In the genomic region with DNA sequence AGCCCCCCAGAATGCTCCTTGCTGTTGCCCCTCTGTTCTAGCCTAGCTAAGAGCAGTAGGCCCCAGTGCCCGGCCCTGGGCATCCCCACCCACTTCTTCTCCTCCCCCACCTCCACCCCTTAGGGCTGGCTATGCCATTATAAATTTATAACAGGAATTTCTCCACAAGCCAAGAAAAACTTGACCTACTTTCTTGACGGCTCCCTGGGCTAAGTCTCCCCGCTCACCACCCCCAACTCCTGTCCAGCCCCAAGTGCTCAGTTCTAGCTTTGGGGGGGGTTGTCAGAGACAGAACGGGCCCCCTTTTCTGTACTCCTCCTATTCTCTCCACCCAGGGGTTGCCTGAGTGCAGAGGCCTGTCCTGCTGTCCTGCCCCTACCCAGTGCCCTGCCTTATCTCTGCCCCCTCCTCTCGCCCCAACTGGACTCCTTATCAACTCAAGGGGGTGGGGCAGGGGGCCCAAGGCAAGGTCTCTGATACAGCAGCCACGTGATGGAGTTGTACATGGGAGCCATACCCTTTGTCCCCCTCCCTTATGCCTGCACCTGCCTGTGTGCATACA, we compare ENCODE assay signal across 9 mouse cellular contexts. TPM values are rescaled to one million over a fixed set of nuclear protein-coding genes. Genes with fewer than 3 reads are reported as not detected.
DNase-seq lines count a peak whose midpoint lies in the region; ATAC-seq and TF ChIP-seq lines count a peak whose summit lies in the region.
"Had no signal": no experiment of that assay in that cellular context is flagged by ENCODE, and none has a peak within 500 bp of the region (broad histone marks: within the 10 kb centered on the region; RNA-seq: fewer than 3 reads in every experiment).

No protein-coding gene starts in this region.

- no peaks in the 10 kb centered on the region for H3K9me3 ChIP-seq in embryonic facial prominence, embryonic 13.5 days
- no peaks in the 10 kb centered on the region for H3K9me3 ChIP-seq in hindbrain, embryonic 14.5 days (ENCODE audit: control insufficient read depth, low read length)
- H3K9me3 ChIP-seq in liver, embryonic 12.5 days (replicated peaks) = no peaks in the 10 kb centered on the region

- DNase-seq in left cerebral cortex, adult 2 months (ENCODE audit: extremely low spot score in 1 of 2, low spot score in 2 of 2) = peak in 1 of 2 experiments; percentile 12
- no peak for DNase-seq in left cerebral cortex, postnatal 4 days
- no peak for DNase-seq in hindbrain, embryonic 14.5 days (ENCODE audit: low spot score)
- peak; percentile 71 for DNase-seq in retina, postnatal 1 day
- DNase-seq in left cerebral cortex, adult 18-20 months (ENCODE audit: low spot score in 2 of 2) = no peak
- DNase-seq in gastrocnemius, postnatal 4 days (ENCODE audit: low spot score in 2 of 2) = no peak

- H3K27me3 ChIP-seq in embryonic facial prominence, embryonic 13.5 days = no peaks in the 10 kb centered on the region
- no peaks in the 10 kb centered on the region for H3K27me3 ChIP-seq in hindbrain, embryonic 14.5 days (ENCODE audit: control insufficient read depth, insufficient read depth, low read length)
- H3K27me3 ChIP-seq in liver, embryonic 12.5 days (replicated peaks) = no peaks in the 10 kb centered on the region

- 28% methylated on average over 6 of the region's 6 CpGs for WGBS in embryonic facial prominence, embryonic 13.5 days
- 22% methylated on average over 6 of the region's 6 CpGs for WGBS in hindbrain, embryonic 14.5 days
- WGBS in liver, embryonic 12.5 days (ENCODE audit: insufficient replicate concordance) = 8% methylated on average over 6 of the region's 6 CpGs

- H3K4me3 ChIP-seq in left cerebral cortex, adult 2 months = peak overlapping the region; percentile 32
- peak overlapping the region; percentile 26 for H3K4me3 ChIP-seq in embryonic facial prominence, embryonic 13.5 days
- no peak overlapping the region for H3K4me3 ChIP-seq in hindbrain, embryonic 14.5 days (replicated peaks; ENCODE audit: low read length)
- peak overlapping the region; percentile 36 for H3K4me3 ChIP-seq in liver, embryonic 12.5 days

- intact Hi-C loops in left cerebral cortex, adult 2 months (cut with DNase I) = loop anchor here (5.0 kb wide), 1 partner anchor 34 kb away; no protein-coding TSS in a partner anchor
- intact Hi-C loops in left cerebral cortex, postnatal 4 days (cut with DNase I) = no loop called here

- no peak for TF ChIP-seq CTCF in left cerebral cortex, adult 2 months (IDR thresholded peaks at IDR 0.05)

- H3K4me1 ChIP-seq in embryonic facial prominence, embryonic 13.5 days = peaks cover 83% of the 10 kb centered on the region
- peaks cover 72% of the 10 kb centered on the region for H3K4me1 ChIP-seq in hindbrain, embryonic 14.5 days (replicated peaks; ENCODE audit: control insufficient read depth, insufficient read depth, low read length)
- H3K4me1 ChIP-seq in liver, embryonic 12.5 days = peaks cover 100% of the 10 kb centered on the region

- ATAC-seq in embryonic facial prominence, embryonic 13.5 days (ENCODE audit: insufficient number of reproducible peaks, insufficient read depth, low FRiP score, low TSS enrichment, low read depth) = no peak
- ATAC-seq in hindbrain, embryonic 14.5 days (ENCODE audit: low FRiP score) = no peak; the same call in 1 of the 2 replicates
- peak; percentile 83 for ATAC-seq in liver, embryonic 12.5 days

- H3K4me2 ChIP-seq in embryonic facial prominence, embryonic 13.5 days = peak overlapping the region; percentile 55
- peak overlapping the region; percentile 56 for H3K4me2 ChIP-seq in hindbrain, embryonic 14.5 days (replicated peaks)
- peak overlapping the region; percentile 74 for H3K4me2 ChIP-seq in liver, embryonic 12.5 days

- peaks cover 22% of the 10 kb centered on the region for H3K36me3 ChIP-seq in embryonic facial prominence, embryonic 13.5 days
- peaks cover 24% of the 10 kb centered on the region for H3K36me3 ChIP-seq in hindbrain, embryonic 14.5 days (replicated peaks; ENCODE audit: control insufficient read depth, insufficient read depth)
- peaks cover 26% of the 10 kb centered on the region for H3K36me3 ChIP-seq in liver, embryonic 12.5 days

- peak overlapping the region; percentile 58 for H3K9ac ChIP-seq in embryonic facial prominence, embryonic 13.5 days
- H3K9ac ChIP-seq in hindbrain, embryonic 14.5 days = peak overlapping the region; percentile 70
- H3K9ac ChIP-seq in liver, embryonic 12.5 days = peak overlapping the region; percentile 71

- peak overlapping the region; percentile 88 for H3K27ac ChIP-seq in left cerebral cortex, adult 2 months
- H3K27ac ChIP-seq in embryonic facial prominence, embryonic 13.5 days = peak overlapping the region; percentile 90
- peak overlapping the region; percentile 97 for H3K27ac ChIP-seq in hindbrain, embryonic 14.5 days
- peak overlapping the region; percentile 95 for H3K27ac ChIP-seq in liver, embryonic 12.5 days

RNA-seq across cellular contexts. Expression of a gene that starts 10.9 kb away (rescaled TPM):
- total RNA-seq in left cerebral cortex, adult 2 months (2021) = 100 to 1,000 TPM; 730 to 768 TPM
- 1,000 to 10,000 TPM; 1,274 to 1,289 TPM for total RNA-seq in left cerebral cortex, postnatal 4 days (2021)
- polyA plus RNA-seq in embryonic facial prominence, embryonic 13.5 days (2015; fragmentation: Nextera tagmentation; extraction: Ambion mirVana) = 46.5 and 47.3 TPM in 2 replicates
- polyA plus RNA-seq in hindbrain, embryonic 14.5 days (2014; fragmentation: Nextera tagmentation; extraction: Ambion mirVana) = 165 and 181 TPM in 2 replicates
- 13.0 and 13.3 TPM in 2 replicates for polyA plus RNA-seq in liver, embryonic 12.5 days (2016; fragmentation: Nextera tagmentation; extraction: Ambion mirVana)
- total RNA-seq in left cerebral cortex, adult 18-20 months (2021) = 100 to 1,000 TPM; 708 to 832 TPM
- total RNA-seq in gastrocnemius, postnatal 4 days (2021) = 100 to 1,000 TPM; 225 TPM

RNA-seq across cellular contexts. Expression of a gene that starts 22.1 kb away (rescaled TPM):
- total RNA-seq in left cerebral cortex, adult 2 months (2021) = 100 to 1,000 TPM; 126 to 134 TPM
- total RNA-seq in left cerebral cortex, postnatal 4 days (2021) = 10 to 100 TPM; 96.8 to 99.4 TPM
- 63.8 and 65.0 TPM in 2 replicates for polyA plus RNA-seq in embryonic facial prominence, embryonic 13.5 days (2015; fragmentation: Nextera tagmentation; extraction: Ambion mirVana)
- 58.4 and 62.7 TPM in 2 replicates for polyA plus RNA-seq in hindbrain, embryonic 14.5 days (2014; fragmentation: Nextera tagmentation; extraction: Ambion mirVana)
- polyA plus RNA-seq in liver, embryonic 12.5 days (2016; fragmentation: Nextera tagmentation; extraction: Ambion mirVana) = 42.0 and 43.7 TPM in 2 replicates
- 100 to 1,000 TPM; 108 to 127 TPM for total RNA-seq in left cerebral cortex, adult 18-20 months (2021)
- 10 to 100 TPM; 47.8 to 58.0 TPM for total RNA-seq in gastrocnemius, postnatal 4 days (2021)

RNA-seq across cellular contexts. Expression of a gene that starts 23.8 kb away (rescaled TPM):
- total RNA-seq in left cerebral cortex, adult 2 months (2021) = 100 to 1,000 TPM in 1 of 2 experiments, 10 to 100 TPM in 1; 91.9 to 153 TPM
- 10 to 100 TPM; 31.9 TPM for total RNA-seq in left cerebral cortex, postnatal 4 days (2021)
- polyA plus RNA-seq in embryonic facial prominence, embryonic 13.5 days (2015; fragmentation: Nextera tagmentation; extraction: Ambion mirVana) = 1.4 and 1.5 TPM in 2 replicates
- polyA plus RNA-seq in hindbrain, embryonic 14.5 days (2014; fragmentation: Nextera tagmentation; extraction: Ambion mirVana) = 3.4 and 4.1 TPM in 2 replicates
- polyA plus RNA-seq in liver, embryonic 12.5 days (2016; fragmentation: Nextera tagmentation; extraction: Ambion mirVana) = 1.3 and 1.4 TPM in 2 replicates
- total RNA-seq in left cerebral cortex, adult 18-20 months (2021) = 100 to 1,000 TPM in 1 of 2 experiments, 10 to 100 TPM in 1; 87.2 to 122 TPM
- 10 to 100 TPM; 26.7 to 34.2 TPM for total RNA-seq in gastrocnemius, postnatal 4 days (2021)

RNA-seq across cellular contexts. Expression of a gene that starts 44.0 kb away (rescaled TPM):
- 100 to 1,000 TPM; 178 to 192 TPM for total RNA-seq in left cerebral cortex, adult 2 months (2021)
- total RNA-seq in left cerebral cortex, postnatal 4 days (2021) = 100 to 1,000 TPM; 163 to 166 TPM
- 31.5 and 33.0 TPM in 2 replicates for polyA plus RNA-seq in embryonic facial prominence, embryonic 13.5 days (2015; fragmentation: Nextera tagmentation; extraction: Ambion mirVana)
- polyA plus RNA-seq in hindbrain, embryonic 14.5 days (2014; fragmentation: Nextera tagmentation; extraction: Ambion mirVana) = 23.6 and 24.1 TPM in 2 replicates
- 11.5 and 11.7 TPM in 2 replicates for polyA plus RNA-seq in liver, embryonic 12.5 days (2016; fragmentation: Nextera tagmentation; extraction: Ambion mirVana)
- total RNA-seq in left cerebral cortex, adult 18-20 months (2021) = 100 to 1,000 TPM; 182 to 185 TPM
- 10 to 100 TPM; 79.3 to 83.9 TPM for total RNA-seq in gastrocnemius, postnatal 4 days (2021)

RNA-seq across cellular contexts. Expression of a gene that starts 50.2 kb away (rescaled TPM):
- not detected for total RNA-seq in left cerebral cortex, adult 2 months (2021)
- not detected for total RNA-seq in left cerebral cortex, postnatal 4 days (2021)
- not detected in 2 replicates for polyA plus RNA-seq in embryonic facial prominence, embryonic 13.5 days (2015; fragmentation: Nextera tagmentation; extraction: Ambion mirVana)
- not detected in 2 replicates for polyA plus RNA-seq in hindbrain, embryonic 14.5 days (2014; fragmentation: Nextera tagmentation; extraction: Ambion mirVana)
- polyA plus RNA-seq in liver, embryonic 12.5 days (2016; fragmentation: Nextera tagmentation; extraction: Ambion mirVana) = not detected in 2 replicates
- total RNA-seq in left cerebral cortex, adult 18-20 months (2021) = not detected
- not detected for total RNA-seq in gastrocnemius, postnatal 4 days (2021)
- total RNA-seq: heart, postnatal 36 days had no signal
